Mouse (Mus musculus) small intestine, adult 2 months (tissue): ENCODE data around the gene Lmx1b.

Experiments
- CTCF ChIP-seq: fragments of 200-500 bp; IDR thresholded peaks from 2 replicates; pipeline ENCODE4 v1.5.1; 2012; ENCODE audit warnings: low read depth, mild to moderate bottlenecking, control low read depth, inconsistent platforms, low read length, moderate library complexity, mixed read lengths; ENCODE audit not compliant: insufficient replicate concordance, insufficient read length; ENCODE audit errors: extremely low read depth
- POLR2A ChIP-seq: fragments of 200-500 bp; IDR thresholded peaks from 2 replicates; pipeline ENCODE4 v1.6.1; 2012; ENCODE audit warnings: low read depth, mild to moderate bottlenecking, control low read depth, inconsistent platforms, low read length, moderate library complexity

DNA sequence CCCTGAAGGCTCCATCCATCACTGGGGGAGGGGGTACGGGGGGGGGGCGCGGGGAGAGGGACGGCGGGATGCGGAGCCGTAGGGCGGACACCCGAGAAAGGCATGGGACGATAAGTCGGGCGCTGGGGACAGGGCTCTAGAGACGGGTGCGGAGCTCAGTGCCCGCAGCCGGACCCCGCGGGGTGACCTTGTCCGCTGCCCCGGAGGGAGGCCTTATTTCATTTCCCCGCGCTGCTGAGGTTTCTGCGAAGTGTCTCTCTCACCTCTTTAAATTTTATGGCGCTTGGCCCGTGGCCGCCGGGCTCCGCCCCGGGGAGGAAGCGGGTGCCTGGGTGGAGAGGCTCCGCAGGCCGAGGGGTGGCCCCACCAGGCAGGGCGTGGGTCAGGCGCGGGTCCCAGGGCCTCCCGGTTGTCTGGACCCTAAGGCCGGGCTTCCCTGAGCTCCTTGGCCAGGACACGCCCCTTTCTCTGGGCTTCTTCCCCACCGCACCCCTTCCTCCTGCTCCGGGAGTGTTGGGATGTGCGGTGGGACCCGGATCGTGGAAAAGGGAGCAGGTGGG, 96.0 kb downstream of the Lmx1b start:
- TF ChIP-seq POLR2A (no peak), CTCF (no peak)
